Mouse (Mus musculus): ENCODE measurements at regions not wholly inside any gene's neighbourhood (a gene's known extent, or its start where the extent isn't known, plus 50 kb on each side); places are given as distances from the start of the nearest gene placed in this dataset.

GRCm38 (mm10) chr10:126568155-126568554, 333.0 kb downstream of the Atp23 start:
- TF ChIP-seq FLI1 (IDR thresholded peaks at IDR 0.05; ENCODE audit: low read length) (no peak), GATA1 (IDR thresholded peaks at IDR 0.05; ENCODE audit: borderline replicate concordance, low read length) (no peak)

All from megakaryocyte, embryonic 14.5 days (primary cell).